Mouse (Mus musculus): Measurements from ENCODE around the gene Arhgap33.

DNA sequence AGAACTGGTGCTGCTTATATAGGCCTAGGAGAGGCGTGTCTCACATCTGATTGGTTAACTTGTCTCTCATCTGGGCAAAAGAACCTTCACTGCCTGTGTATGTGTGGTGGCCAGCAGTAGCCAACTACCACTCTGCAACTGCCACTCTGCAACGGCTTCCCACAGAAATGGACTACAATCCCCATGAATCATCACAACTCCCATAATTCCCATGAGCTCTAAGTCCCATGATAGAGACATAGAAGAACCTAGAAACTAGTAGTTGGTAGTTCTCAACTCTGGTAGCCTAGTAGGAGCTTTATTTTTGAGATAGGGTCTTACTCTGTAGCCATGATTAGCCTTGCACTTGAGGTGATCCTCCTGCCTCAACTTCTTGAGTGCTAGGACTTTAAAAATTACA is 15.0 kb upstream of the Arhgap33 start:
- no peak for TF ChIP-seq CTCF (IDR thresholded peaks at IDR 0.05)
- no peak for TF ChIP-seq EP300 (IDR thresholded peaks at IDR 0.05)
